Mouse (Mus musculus): ENCODE data around the gene Sclt1. TPM values are rescaled to one million over a fixed set of nuclear protein-coding genes. Genes with fewer than 3 reads are reported as not detected.

Sclt1 gene
- polyA plus RNA-seq, 1 experiment from 2014 or later: 21.5 TPM

DNA sequence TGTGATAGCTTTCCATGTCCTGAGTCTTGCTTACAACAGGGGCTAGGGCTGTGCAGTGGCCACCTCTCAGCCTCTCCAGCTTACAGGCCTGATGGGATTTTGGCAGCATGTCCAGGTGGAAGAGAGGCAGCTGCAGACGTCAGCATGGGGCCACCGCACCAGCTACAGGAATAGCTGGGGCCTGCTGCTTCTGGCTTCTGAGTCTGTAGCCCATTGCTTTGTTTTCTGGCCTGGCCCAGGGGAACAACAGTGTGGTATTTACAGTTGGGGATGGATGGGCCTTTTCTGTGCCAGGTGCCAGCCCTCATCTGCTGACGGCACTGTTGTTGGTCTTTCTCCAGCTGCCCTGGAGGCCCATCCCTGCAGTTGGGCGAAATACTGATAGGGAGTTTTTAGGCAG lies 158.7 kb downstream of the Sclt1 start:
- ATAC-seq (ENCODE audit: low FRiP score): no peak
- Histone ChIP-seq H3K36me3 (no peaks in the 10 kb centered on the region), H3K27ac (replicated peaks) (no peak overlapping the region), H3K9me3 (replicated peaks) (no peaks in the 10 kb centered on the region), H3K9ac (replicated peaks) (0 out of 2 replicates have a peak overlapping the region, but pooled peaks have one; percentile 5), H3K4me3 (replicated peaks) (no peak overlapping the region), H3K27me3 (replicated peaks) (no peaks in the 10 kb centered on the region), H3K4me1 (peaks cover 41% of the 10 kb centered on the region), H3K4me2 (no peak overlapping the region)
- 31% methylated on average over 4 of the region's 4 CpGs for WGBS

DNA sequence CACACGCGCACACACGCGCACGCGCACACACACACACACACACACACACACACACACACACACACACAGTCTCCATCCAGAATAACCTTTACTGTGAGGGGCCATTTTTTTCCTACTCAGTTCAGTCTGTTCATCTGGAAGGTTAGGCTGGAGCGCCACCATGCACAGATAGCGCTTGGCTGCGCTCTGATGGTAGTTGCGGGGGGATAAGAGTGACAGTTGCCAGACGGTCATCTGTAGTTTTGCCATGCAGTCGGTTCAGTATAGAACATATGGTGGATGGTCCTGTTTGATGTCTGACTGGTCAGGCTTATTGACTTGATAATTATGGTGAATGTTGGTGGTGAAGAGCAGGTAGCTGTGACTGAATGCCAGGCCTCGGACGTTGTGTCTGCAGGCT lies 159.2 kb downstream of the Sclt1 start:
- Histone ChIP-seq H3K36me3 (no peaks in the 10 kb centered on the region), H3K9me3 (replicated peaks) (no peaks in the 10 kb centered on the region), H3K27ac (replicated peaks) (no peak overlapping the region), H3K4me2 (no peak overlapping the region), H3K27me3 (replicated peaks) (no peaks in the 10 kb centered on the region), H3K4me3 (replicated peaks) (no peak overlapping the region), H3K4me1 (peaks cover 39% of the 10 kb centered on the region), H3K9ac (replicated peaks) (no peak overlapping the region)
- WGBS: 82% methylated on average over 14 of the region's 14 CpGs
- ATAC-seq (ENCODE audit: low FRiP score): no peak

DNA sequence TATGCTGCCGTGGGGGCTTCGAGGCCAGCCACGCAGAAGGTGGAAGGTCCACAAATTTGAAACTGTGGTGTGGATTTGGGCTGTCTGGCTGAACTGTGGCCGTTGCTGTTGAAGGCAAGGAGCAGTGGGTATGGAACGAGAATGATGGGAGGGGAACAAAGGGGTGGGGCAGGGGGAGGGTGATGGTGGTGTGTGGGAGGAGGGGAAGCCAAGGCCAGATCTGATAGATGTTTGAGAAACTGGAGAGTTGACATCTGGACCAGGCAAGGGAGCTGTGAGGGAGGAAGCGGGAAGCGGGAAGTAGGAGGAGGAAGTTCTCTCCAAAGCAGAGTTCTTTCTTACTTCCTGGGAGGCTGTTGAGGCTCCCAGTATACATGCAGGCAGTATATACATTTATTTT lies 160.1 kb downstream of the Sclt1 start:
- Histone ChIP-seq H3K4me3 (replicated peaks) (no peak overlapping the region), H3K9me3 (replicated peaks) (no peaks in the 10 kb centered on the region), H3K27me3 (replicated peaks) (no peaks in the 10 kb centered on the region), H3K4me2 (no peak overlapping the region), H3K4me1 (peaks cover 34% of the 10 kb centered on the region), H3K9ac (replicated peaks) (no peak overlapping the region), H3K27ac (replicated peaks) (no peak overlapping the region), H3K36me3 (no peaks in the 10 kb centered on the region)
- no peak for ATAC-seq (ENCODE audit: low FRiP score)
- 77% methylated on average over 7 of the region's 7 CpGs for WGBS

DNA sequence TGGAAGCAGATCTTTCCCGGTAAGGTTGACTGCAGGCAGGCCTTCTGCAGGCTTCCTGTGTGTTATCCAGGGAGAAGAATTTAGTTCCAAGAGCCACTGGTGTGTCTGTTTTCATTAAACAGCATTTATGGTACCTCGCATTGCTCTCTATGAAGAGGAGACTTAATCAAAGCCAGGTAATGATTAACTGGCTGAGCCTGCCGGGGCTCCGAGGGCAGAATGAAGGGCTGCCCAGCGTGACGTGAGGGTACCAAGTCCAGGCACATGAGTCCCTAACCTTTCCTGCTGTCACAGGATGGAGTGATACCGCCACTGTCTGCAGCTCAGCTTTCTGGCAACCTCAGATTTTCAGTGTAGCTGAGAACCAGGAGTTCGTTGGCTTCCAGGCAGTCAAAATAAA lies 160.9 kb downstream of the Sclt1 start:
- peak overlapping the region; percentile 27 for H3K4me2 ChIP-seq
- WGBS: 28% methylated on average over 8 of the region's 8 CpGs

DNA sequence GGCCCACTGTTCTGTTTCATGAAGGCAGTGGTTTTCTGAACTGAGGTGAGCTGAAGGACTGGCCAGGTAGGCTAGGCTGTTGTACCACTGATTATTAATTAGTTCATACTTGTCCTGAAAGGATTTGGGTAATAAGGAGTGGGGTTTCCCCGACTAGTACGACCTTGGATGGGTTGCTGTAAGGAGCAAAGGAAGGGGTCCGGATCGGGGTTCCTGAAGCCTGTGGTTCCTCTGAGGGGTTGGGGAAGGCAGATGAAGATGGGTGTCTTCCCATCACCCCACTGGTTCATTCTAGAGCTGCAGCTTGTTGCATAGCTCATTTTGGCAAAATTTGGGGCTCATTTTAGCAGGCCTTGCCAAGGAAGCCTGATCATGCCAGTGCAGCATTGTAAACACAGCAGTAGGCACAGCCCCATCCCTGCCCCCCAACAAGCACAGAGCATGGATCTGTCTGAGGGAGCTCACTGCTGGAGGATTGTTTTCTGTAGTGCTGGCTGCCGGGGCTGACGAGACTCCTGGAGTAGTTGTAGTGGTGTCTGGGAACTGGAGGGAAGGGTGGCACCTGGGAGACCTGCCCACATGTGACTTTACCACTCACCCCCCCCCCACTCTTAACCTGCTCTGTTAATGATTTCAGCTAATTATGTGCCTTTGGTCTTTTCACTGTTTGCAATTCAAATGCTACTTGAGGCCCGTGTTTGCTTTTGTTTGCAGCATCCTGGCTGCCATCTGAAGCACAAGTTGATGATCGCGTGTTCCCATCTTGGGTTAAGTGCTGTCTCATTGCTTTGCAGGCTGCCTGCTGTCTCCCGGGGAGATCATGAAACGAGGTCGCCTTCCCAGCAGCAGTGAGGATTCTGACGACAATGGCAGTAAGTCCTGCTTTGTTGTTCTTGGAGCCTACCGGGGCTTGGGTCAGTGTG lies 161.7 kb downstream of the Sclt1 start:
- H3K9ac ChIP-seq (replicated peaks): no peak overlapping the region; the same call in 1 of the 2 replicates
- no peaks in the 10 kb centered on the region for H3K27me3 ChIP-seq (replicated peaks)
- H3K27ac ChIP-seq (replicated peaks): peak overlapping the region; percentile 3; the same call in 1 of the 2 replicates
- peak; percentile 11; the same call in 1 of the 2 replicates for ATAC-seq (ENCODE audit: low FRiP score)
- H3K9me3 ChIP-seq (replicated peaks): no peaks in the 10 kb centered on the region
- H3K36me3 ChIP-seq: no peaks in the 10 kb centered on the region
- no peak overlapping the region for H3K4me3 ChIP-seq (replicated peaks)
- H3K4me2 ChIP-seq: peak overlapping the region; percentile 27
- WGBS: 23% methylated on average over 14 of the region's 14 CpGs
- H3K4me1 ChIP-seq: peaks cover 31% of the 10 kb centered on the region

More for the DNA sequence above, 160.9 kb downstream of the Sclt1 start:
- Histone ChIP-seq H3K36me3 (no peaks in the 10 kb centered on the region), H3K27ac (replicated peaks) (peak overlapping the region; percentile 3; the same call in 1 of the 2 replicates), H3K9ac (replicated peaks) (no peak overlapping the region; the same call in 1 of the 2 replicates), H3K27me3 (replicated peaks) (no peaks in the 10 kb centered on the region), H3K9me3 (replicated peaks) (no peaks in the 10 kb centered on the region), H3K4me3 (replicated peaks) (no peak overlapping the region), H3K4me1 (peaks cover 31% of the 10 kb centered on the region)
- no peak for ATAC-seq (ENCODE audit: low FRiP score)

DNA sequence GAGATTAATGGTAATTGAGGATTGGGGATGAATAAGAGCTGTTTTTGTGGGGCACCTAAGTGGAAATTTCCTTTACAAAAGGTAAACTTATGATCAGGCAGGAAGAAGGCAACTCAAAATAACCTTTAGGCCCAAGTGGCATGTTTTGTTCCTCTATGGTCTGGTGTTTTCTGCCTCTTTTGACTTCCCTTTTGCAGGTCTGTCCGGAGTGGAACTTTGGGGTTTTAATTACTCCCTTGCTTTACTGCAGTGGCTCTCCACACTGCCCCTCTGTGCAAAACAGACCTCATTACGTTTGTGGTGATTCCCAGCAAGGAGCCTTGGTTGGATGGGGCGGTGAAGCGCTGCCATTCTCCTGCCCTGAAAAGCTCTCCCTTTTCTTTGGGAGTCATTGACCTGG lies 162.4 kb downstream of the Sclt1 start:
- no peaks in the 10 kb centered on the region for H3K36me3 ChIP-seq
- ATAC-seq (ENCODE audit: low FRiP score): no peak
- H3K4me3 ChIP-seq (replicated peaks): no peak overlapping the region
- peaks cover 38% of the 10 kb centered on the region for H3K4me1 ChIP-seq
- H3K9me3 ChIP-seq (replicated peaks): no peaks in the 10 kb centered on the region
- H3K9ac ChIP-seq (replicated peaks): no peak overlapping the region
- H3K27ac ChIP-seq (replicated peaks): no peak overlapping the region
- H3K27me3 ChIP-seq (replicated peaks): no peaks in the 10 kb centered on the region
- H3K4me2 ChIP-seq: no peak overlapping the region
- WGBS: 24% methylated on average over 4 of the region's 4 CpGs

DNA sequence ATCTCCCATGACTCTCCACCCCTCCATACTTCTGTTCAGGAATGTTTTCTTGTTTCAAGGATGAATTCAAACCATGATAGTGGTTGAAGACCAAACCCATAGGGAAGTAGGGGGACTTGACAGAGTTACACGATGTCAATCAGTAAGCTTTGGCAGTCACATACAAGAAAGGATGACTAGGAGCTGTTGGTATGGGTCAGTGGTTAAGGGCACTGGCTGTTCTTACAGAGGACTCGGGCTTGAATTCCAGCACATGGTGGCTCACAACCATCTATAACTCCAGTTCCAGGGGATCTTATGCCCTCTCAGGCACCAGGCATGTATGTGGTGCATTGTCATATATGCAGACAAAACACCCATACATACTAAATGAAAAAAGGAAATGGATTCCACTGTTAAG lies 165.1 kb downstream of the Sclt1 start:
- 81% methylated on average over 2 of the region's 2 CpGs for WGBS
- no peaks in the 10 kb centered on the region for H3K36me3 ChIP-seq
- peaks cover 41% of the 10 kb centered on the region for H3K4me1 ChIP-seq

More for the DNA sequence above, 165.1 kb downstream of the Sclt1 start:
- H3K9me3 ChIP-seq (replicated peaks): no peaks in the 10 kb centered on the region
- no peak overlapping the region for H3K27ac ChIP-seq (replicated peaks)
- no peak overlapping the region for H3K4me2 ChIP-seq
- H3K9ac ChIP-seq (replicated peaks): no peak overlapping the region
- H3K27me3 ChIP-seq (replicated peaks): no peaks in the 10 kb centered on the region
- no peak overlapping the region for H3K4me3 ChIP-seq (replicated peaks)
- ATAC-seq (ENCODE audit: low FRiP score): no peak

Other genes with a start within 250 kb of the Sclt1 start
- 15.2 and 15.6 TPM in 2 replicates for gene Jade1, start 186.8 kb downstream of the Sclt1 start, polyA plus RNA-seq (2015; fragmentation: Nextera tagmentation; extraction: Ambion mirVana)
- gene D3Ertd751e, start 97 bp upstream of the Sclt1 start, polyA plus RNA-seq (2015; fragmentation: Nextera tagmentation; extraction: Ambion mirVana): 10.1 and 11.9 TPM in 2 replicates

Data from neural tube, embryonic 15.5 days (tissue).